Mouse (Mus musculus): Measurements from ENCODE around the gene Jam2.

Jam2 gene

GRCm38 (mm10) chr16:84783279-84783678 lies 9.4 kb downstream of the Jam2 start:
- DNase-seq, result peak; percentile 14

DNA sequence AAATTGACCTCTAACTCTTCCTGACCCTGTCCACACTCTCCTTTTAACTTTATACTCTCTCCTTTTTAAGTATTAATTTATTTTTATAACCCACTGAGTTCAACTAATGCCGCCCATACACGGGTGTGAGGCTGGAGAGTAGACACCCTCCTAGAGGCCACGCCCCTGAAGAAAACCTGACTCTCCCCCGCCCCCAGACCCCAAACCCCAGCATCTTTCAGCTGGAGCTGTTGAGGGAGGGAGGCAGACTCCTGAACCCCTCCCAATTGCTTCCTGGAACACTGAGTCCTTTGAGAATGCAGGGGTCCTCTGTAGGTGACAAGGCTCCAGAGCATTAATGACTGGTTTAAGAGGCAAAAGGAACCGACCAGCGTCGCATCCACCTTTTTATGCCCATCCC lies 11.0 kb downstream of the Jam2 start:
- DNase-seq, result no peak

GRCm38 (mm10) chr16:84790595-84791165 lies 16.8 kb downstream of the Jam2 start:
- DNase-seq, result no peak

DNA sequence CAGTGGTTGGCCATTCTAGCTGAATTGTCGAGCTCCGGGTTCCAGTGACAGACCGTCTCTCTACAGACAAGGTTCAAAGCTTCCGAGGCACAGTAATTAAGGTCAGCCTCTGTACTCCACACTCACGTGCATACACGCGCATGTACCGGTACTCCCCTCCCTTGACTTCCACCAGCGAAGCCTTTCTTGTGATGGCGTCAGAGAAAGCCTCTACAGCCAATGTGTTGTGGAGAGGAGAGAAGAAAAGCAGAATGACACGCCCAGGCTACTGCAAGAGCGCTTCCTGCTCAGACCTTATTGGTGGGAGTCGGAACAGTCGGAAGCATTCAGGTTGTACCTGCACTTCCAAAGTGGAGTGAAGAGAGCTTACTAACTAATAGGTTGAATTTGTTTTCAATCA lies 19.5 kb downstream of the Jam2 start:
- no peak for DNase-seq

DNA sequence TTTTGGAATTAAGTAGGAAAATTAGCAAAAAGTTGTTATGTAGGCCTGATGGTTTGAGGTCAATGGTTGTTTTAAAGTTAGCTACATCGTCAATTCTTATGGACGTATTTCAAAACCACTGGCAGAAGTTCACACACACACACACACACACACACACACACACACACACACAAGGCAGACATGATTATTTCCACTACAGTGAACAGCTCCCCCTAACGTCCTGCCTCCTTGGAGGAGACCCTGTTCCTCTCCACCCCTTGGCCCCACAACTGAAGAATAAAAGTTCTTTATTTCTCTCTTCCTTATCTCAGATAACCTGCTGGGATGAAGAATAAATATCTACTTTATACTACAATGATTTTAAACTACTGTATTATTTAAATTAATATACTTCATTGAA lies 21.4 kb downstream of the Jam2 start:
- no peak for DNase-seq

GRCm38 (mm10) chr16:84796678-84797077 lies 22.8 kb downstream of the Jam2 start:
- no peak for DNase-seq

- DNase-seq, result no peak
These were observed 26.1 kb downstream of the Jam2 start for GRCm38 (mm10) chr16:84800038-84800437.

GRCm38 (mm10) chr16:84802217-84802616 lies 28.3 kb downstream of the Jam2 start:
- DNase-seq, result peak; percentile 59

- DNase-seq, result no peak
These were observed 30.9 kb downstream of the Jam2 start for GRCm38 (mm10) chr16:84804866-84805265.

GRCm38 (mm10) chr16:84806175-84806574 lies 32.3 kb downstream of the Jam2 start:
- no peak for DNase-seq

GRCm38 (mm10) chr16:84807874-84808273 lies 34.0 kb downstream of the Jam2 start:
- DNase-seq, result no peak

DNA sequence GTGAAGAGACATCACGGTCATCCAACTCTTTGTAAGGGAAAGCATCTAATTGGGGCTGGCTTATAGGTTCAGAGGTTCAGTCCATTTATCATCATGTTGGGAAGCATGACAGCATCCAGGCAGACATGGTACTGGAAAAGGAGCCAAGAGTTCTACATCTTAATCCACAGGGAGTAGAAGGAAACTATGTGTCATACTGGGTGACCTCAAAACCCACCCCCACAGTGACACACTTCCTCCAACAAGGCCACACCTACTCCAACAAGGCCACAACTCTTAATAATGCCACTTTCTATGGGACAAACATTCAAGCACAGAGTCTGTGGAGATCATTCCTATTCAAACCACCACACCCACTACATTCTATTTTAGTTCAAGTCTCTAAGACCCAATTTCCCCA lies 36.3 kb downstream of the Jam2 start:
- DNase-seq, result no peak

DNA sequence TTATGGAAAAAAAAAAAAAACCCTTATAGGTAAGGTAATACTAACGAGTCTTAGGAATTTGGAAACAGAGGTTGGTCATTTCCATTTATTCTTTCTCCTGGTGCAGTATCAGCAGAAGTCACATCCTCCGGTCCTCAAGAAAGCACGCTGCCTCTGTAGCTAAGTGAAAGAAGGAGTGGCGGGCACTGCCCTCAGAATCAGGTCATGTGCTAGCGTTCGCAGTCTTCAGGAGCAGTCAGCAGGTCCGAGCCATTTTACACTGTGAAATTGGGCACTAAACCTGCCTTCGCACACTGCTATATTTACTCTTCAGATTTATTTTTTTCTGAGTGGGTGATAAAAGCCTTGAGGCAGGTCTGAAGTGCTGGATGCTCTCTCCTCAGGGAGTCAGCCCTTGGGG lies 39.9 kb downstream of the Jam2 start:
- DNase-seq, result no peak

- no peak for DNase-seq
These were observed 40.6 kb downstream of the Jam2 start for GRCm38 (mm10) chr16:84814511-84814910.

DNA sequence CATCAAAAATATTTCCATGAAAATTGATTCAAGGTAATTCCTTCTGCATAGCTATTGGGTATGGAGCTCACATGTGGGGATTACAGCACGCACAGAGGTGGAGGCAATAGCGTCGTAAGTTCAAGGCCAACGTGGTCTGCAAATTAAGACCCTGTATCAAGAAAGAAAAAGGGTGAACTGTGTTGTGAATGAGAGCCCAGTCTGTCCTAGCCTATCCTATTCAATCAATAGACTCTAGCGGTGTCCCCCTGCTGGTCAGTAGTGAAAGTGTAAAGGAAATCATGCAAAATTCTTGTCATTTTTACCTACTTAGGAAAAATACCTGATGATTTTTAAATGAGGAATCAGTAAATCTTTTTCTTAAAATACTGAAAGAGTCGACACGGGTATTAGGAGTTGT lies 43.5 kb downstream of the Jam2 start:
- DNase-seq, result peak; percentile 54

GRCm38 (mm10) chr16:84825009-84825408 lies 51.1 kb downstream of the Jam2 start:
- DNase-seq, result peak; percentile 61

- DNase-seq, result peak; percentile 16
These were observed 57.8 kb downstream of the Jam2 start for GRCm38 (mm10) chr16:84831696-84832095.

GRCm38 (mm10) chr16:84832736-84833135 lies 58.8 kb downstream of the Jam2 start:
- DNase-seq, result no peak

DNA sequence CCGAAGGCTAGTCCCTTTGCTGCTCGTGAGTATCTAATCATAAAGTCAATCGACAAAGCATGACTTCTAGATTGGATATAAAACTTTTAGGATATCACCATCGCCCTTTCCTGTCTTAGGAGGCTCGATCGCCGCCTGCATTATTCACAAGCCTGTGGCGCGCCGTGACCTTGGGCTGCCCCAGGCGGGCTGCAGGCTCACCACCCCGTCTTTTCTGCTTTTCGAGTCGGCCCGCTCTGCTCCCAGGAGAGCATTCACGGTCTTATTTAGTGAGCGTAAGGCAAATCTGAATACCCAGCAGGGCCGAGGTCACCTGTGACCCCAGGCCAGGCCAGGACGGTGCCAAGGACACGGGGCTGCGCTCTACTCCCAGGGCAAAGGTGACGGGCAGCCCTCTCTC lies 60.4 kb downstream of the Jam2 start:
- DNase-seq, result no peak

- DNase-seq, result peak; percentile 95
These were observed 61.0 kb downstream of the Jam2 start, which contains the start of gene Gabpa for GRCm38 (mm10) chr16:84834745-84835440. Gene Gabpa (plus strand): TSS chr16:84834925.

GRCm38 (mm10) chr16:84835441-84835822 lies 61.5 kb downstream of the Jam2 start, which contains the start of gene Atp5j:
Gene Atp5j (minus strand): TSS chr16:84835625.
- peak; percentile 93 for DNase-seq

DNA sequence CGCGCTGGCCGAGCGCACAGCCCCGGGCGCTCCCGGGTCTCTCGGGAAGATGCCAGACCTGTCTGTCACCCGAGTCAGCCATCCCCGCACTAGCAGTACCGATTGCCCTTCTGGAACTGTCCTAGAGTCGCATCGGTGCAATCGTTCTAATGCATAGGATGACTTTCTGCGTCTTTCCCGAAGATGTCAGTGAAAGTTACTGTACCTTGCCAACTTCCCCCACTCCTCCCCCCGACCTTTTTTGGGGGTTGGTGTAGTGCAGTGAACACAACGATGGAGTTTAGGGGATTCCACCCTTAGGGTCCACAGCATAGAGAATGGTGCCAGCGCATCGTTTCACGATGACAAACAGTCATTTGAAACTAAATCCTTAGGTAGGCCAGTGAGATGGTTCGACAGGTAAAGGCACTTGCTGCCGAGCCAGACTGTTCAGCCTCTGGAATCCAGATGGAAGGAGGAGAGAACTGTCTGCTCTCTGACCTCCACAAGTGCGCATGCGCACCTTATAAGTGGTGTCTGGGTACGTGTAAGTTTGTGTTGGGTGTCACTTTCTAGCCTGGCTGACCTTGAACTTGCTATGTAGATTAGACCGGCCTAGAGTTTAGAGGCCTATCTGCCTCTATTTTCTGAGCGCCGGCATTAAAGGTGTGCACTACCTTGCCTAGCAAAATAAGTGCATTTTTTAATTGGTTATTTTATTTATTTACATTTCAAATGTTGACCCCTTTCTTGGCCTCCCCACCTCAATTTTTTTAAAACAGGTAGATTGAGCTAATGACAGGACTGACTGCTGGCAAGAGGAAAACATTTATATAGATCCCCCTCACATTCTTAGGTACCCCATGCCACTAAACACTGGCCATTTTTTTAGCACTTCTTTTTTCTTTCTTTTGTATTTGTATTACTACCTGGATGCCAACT lies 62.2 kb downstream of the Jam2 start:
- peak; percentile 61 for DNase-seq

- no peak for DNase-seq
These were observed 64.7 kb downstream of the Jam2 start for GRCm38 (mm10) chr16:84838576-84838975.

DNA sequence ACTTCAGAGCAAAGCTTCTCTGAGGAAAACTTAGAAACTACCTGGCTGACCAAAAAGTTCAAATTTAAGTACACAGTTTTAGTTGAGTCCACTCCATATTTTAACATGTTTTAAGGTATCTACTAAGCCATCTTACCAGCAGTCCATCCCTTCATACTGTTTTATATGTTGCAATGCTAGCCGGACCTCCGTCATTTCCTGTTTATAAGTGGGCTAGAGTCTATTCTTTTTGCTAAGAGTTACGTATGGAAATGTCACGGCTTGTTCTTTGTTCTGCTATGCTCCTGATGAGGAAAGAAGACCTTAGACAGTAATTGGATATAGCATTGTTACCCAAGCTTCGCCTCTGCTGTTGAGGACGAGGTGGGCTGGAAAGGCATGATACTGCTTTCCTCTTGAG lies 79.6 kb downstream of the Jam2 start:
- no peak for DNase-seq

Measured in lung, postnatal 10 days (tissue).